Mouse (Mus musculus) thymus, postnatal 14 days (tissue): Measurements from ENCODE around the gene AC134908.4.

Experiments
- DNase-seq: peaks from one replicate; pipeline ENCODE4 v3.0.0; 2021

The AC134908.4 gene

GRCm38 (mm10) chr17:25795609-25796092 lies at the start of gene AC134908.4:
Gene AC134908.4, minus strand, starts transcription at chr17:25795659.
- no peak for DNase-seq

GRCm38 (mm10) chr17:25844396-25844901 lies 49.0 kb upstream of the AC134908.4 start, which contains the start of gene Rhot2:
Gene Rhot2, minus strand, starts transcription at chr17:25844851.
- peak; percentile 98 for DNase-seq

- DNase-seq, result no peak
These were observed 48.4 kb upstream of the AC134908.4 start for GRCm38 (mm10) chr17:25843636-25844395.

- DNase-seq, result no peak
These were observed 47.7 kb upstream of the AC134908.4 start for GRCm38 (mm10) chr17:25843122-25843521.

GRCm38 (mm10) chr17:25842509-25842908 lies 47.0 kb upstream of the AC134908.4 start:
- no peak for DNase-seq

GRCm38 (mm10) chr17:25841117-25841880 lies 45.8 kb upstream of the AC134908.4 start, which contains the start of gene Gm20683:
Gene Gm20683, minus strand, starts transcription at chr17:25841763.
- DNase-seq, result no peak

GRCm38 (mm10) chr17:25840519-25840918 lies 45.1 kb upstream of the AC134908.4 start:
- DNase-seq, result no peak

- no peak for DNase-seq
These were observed 44.2 kb upstream of the AC134908.4 start for GRCm38 (mm10) chr17:25839455-25840235.

GRCm38 (mm10) chr17:25838904-25839303 lies 43.4 kb upstream of the AC134908.4 start:
- DNase-seq, result no peak

- DNase-seq, result no peak
These were observed 42.1 kb upstream of the AC134908.4 start for GRCm38 (mm10) chr17:25837533-25837932.

GRCm38 (mm10) chr17:25837076-25837410 lies 41.6 kb upstream of the AC134908.4 start, which contains the start of gene Rhbdl1:
Gene Rhbdl1, minus strand, starts transcription at chr17:25837295.
- DNase-seq, result peak; percentile 63

- no peak for DNase-seq
These were observed 41.1 kb upstream of the AC134908.4 start for GRCm38 (mm10) chr17:25836397-25837075.

GRCm38 (mm10) chr17:25835816-25836215 lies 40.4 kb upstream of the AC134908.4 start:
- DNase-seq, result no peak

- no peak for DNase-seq
These were observed 39.8 kb upstream of the AC134908.4 start for GRCm38 (mm10) chr17:25835301-25835700.

GRCm38 (mm10) chr17:25834595-25835222 lies 39.2 kb upstream of the AC134908.4 start:
- DNase-seq, result no peak

- DNase-seq, result no peak
These were observed 38.6 kb upstream of the AC134908.4 start for GRCm38 (mm10) chr17:25833961-25834594.

- peak; percentile 69 for DNase-seq
These were observed 37.8 kb upstream of the AC134908.4 start, which contains the start of gene Stub1 for GRCm38 (mm10) chr17:25833291-25833663. Gene Stub1, minus strand, starts transcription at chr17:25833404.

- peak; percentile 98 for DNase-seq
These were observed 37.2 kb upstream of the AC134908.4 start for GRCm38 (mm10) chr17:25832436-25833290.

- no peak for DNase-seq
These were observed 36.2 kb upstream of the AC134908.4 start for GRCm38 (mm10) chr17:25831451-25832281.
